In the genomic region with DNA sequence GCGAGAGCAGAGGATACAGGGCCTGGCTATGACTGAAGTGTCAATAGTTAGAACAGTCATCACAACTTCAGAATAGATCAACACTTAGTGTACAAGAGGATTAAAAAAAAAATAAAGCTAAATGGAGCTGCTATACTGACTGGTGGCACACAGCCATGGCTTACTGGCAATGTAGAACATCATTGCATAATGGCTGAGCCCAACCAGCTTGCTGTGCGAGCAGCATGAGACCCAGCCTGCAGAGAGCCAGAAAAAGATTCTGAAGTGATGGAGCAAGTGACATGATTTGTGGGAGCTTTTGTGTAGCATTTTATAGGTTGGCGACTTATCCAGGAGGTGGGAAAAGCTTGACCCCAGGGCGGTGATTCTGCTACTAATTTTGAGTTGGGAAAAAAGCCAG, we compare ENCODE assay signal across 9 mouse cellular contexts.
DNase-seq lines count a peak whose midpoint lies in the region; ATAC-seq and TF ChIP-seq lines count a peak whose summit lies in the region.
"Had no signal": no experiment of that assay in that cellular context is flagged by ENCODE, and none has a peak within 500 bp of the region (broad histone marks: within the 10 kb centered on the region; RNA-seq: fewer than 3 reads in every experiment).

No protein-coding gene starts in this region.

- no peaks in the 10 kb centered on the region for H3K36me3 ChIP-seq in kidney, embryonic 14.5 days (ENCODE audit: control insufficient read depth, insufficient read depth, low read length)
- H3K36me3 ChIP-seq: neural tube, embryonic 13.5 days had no signal

- H3K4me2 ChIP-seq in kidney, embryonic 14.5 days (replicated peaks; ENCODE audit: low read depth, low read length): no peak overlapping the region
- H3K4me2 ChIP-seq: neural tube, embryonic 13.5 days had no signal

- no peak for TF ChIP-seq POLR2A in brain, embryonic 14.5 days (IDR thresholded peaks at IDR 0.05; ENCODE audit: borderline replicate concordance, extremely low read depth, insufficient read depth, insufficient read length, poor library complexity, severe bottlenecking)

- H3K4me1 ChIP-seq in kidney, embryonic 14.5 days (ENCODE audit: control insufficient read depth, insufficient read depth, low read length): peaks cover 5% of the 10 kb centered on the region; the same call in 1 of the 2 replicates

- no peaks in the 10 kb centered on the region for H3K9me3 ChIP-seq in kidney, embryonic 14.5 days (ENCODE audit: control insufficient read depth, low read length)
- H3K9me3 ChIP-seq: neural tube, embryonic 13.5 days had no signal

- WGBS in kidney, embryonic 14.5 days: 40% methylated on average over 4 of the region's 4 CpGs

- no peak for TF ChIP-seq CTCF in brain, embryonic 14.5 days (IDR thresholded peaks at IDR 0.05; ENCODE audit: borderline replicate concordance, extremely low read depth, insufficient read depth, insufficient read length)
- no peak for TF ChIP-seq CTCF in layer of hippocampus, adult 2 months (conservative IDR thresholded peaks at IDR 0.05)

- ATAC-seq in kidney, embryonic 14.5 days (ENCODE audit: low FRiP score, low TSS enrichment): peak; percentile 62; the same call in 1 of the 2 replicates
- ATAC-seq in megakaryocyte-erythroid progenitor cell, adult 5-6 weeks (replicated peaks; ENCODE audit: low FRiP score, low TSS enrichment, poor library complexity, severe bottlenecking): no peak
- ATAC-seq in inflammation-experienced regulatory T-cells, adult 6 months: no peak

- no peak overlapping the region for H3K27ac ChIP-seq in kidney, embryonic 14.5 days (ENCODE audit: low read depth, low read length)
- H3K27ac ChIP-seq in layer of hippocampus, adult 2 months: peak overlapping the region; percentile 46; the same call in 1 of the 2 replicates
- H3K27ac ChIP-seq: neural tube, embryonic 13.5 days had no signal

- no peak for DNase-seq in kidney, postnatal 36 days
- DNase-seq in brain, embryonic 14.5 days (ENCODE audit: low read depth): peak; percentile 83
- DNase-seq in frontal cortex, postnatal 14 days (ENCODE audit: low spot score in 2 of 2): peak; percentile 15 to 18
- DNase-seq in layer of hippocampus, adult 2 months (ENCODE audit: low spot score in 2 of 2): peak; percentile 29 to 37
- peak; percentile 30 for DNase-seq in mesoderm, embryonic 11.5 days (ENCODE audit: low read depth, low spot score)

- no peak overlapping the region for H3K4me3 ChIP-seq in kidney, embryonic 14.5 days (ENCODE audit: low read length)
- no peak overlapping the region for H3K4me3 ChIP-seq in layer of hippocampus, adult 2 months
- H3K4me3 ChIP-seq: neural tube, embryonic 13.5 days had no signal

- H3K27me3 ChIP-seq in kidney, embryonic 14.5 days (ENCODE audit: control insufficient read depth, insufficient read depth, low read length): no peaks in the 10 kb centered on the region
- H3K27me3 ChIP-seq: neural tube, embryonic 13.5 days had no signal

- H3K9ac ChIP-seq in kidney, embryonic 14.5 days (ENCODE audit: low read depth, low read length): no peak overlapping the region
- H3K9ac ChIP-seq: neural tube, embryonic 13.5 days had no signal

Comparison
In these comparisons a context has a peak if more than half of its experiments do, and no peak if none do; other contexts are left out.
1. DNase-seq: peak in brain, embryonic 14.5 days (single experiment), frontal cortex, postnatal 14 days (2 of 2), layer of hippocampus, adult 2 months (2 of 2) and mesoderm, embryonic 11.5 days (single experiment); none in kidney, postnatal 36 days (0 of 2).